Mouse (Mus musculus): ENCODE data around the gene Sod3. TPM values are rescaled to one million over a fixed set of nuclear protein-coding genes. Genes with fewer than 3 reads are reported as not detected.

Gene Sod3
- polyA plus RNA-seq, 1 experiment = not detected

DNA sequence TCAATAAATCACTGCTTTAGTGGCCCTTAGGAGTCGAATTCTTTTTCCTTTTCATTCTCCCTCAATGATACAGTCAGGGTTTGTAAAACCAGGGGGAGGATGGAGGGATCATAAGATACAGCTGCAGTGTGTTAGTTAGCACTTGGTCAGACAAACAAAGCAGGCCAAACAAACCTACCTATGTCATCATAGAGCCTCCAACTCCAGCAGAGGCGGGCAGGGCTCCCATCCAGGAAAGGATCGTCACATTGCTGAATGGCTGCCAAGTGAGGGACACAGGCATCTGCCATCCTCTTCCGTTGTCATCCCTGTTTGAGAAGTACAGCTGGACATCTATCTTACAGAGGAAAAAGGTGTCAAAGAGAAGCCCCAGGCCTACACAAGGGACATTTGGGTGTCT lies 9.2 kb upstream of the Sod3 start:
- Histone ChIP-seq H3K4me1 (no peaks in the 10 kb centered on the region), H3K4me3 (replicated peaks) (no peak overlapping the region), H3K36me3 (replicated peaks; ENCODE audit: low read length) (no peaks in the 10 kb centered on the region), H3K27me3 (replicated peaks) (no peaks in the 10 kb centered on the region), H3K9me3 (peaks cover 19% of the 10 kb centered on the region)
- TF ChIP-seq FLI1 (IDR thresholded peaks at IDR 0.05; ENCODE audit: low read length) (no peak), GATA1 (IDR thresholded peaks at IDR 0.05; ENCODE audit: borderline replicate concordance, low read length) (no peak)

DNA sequence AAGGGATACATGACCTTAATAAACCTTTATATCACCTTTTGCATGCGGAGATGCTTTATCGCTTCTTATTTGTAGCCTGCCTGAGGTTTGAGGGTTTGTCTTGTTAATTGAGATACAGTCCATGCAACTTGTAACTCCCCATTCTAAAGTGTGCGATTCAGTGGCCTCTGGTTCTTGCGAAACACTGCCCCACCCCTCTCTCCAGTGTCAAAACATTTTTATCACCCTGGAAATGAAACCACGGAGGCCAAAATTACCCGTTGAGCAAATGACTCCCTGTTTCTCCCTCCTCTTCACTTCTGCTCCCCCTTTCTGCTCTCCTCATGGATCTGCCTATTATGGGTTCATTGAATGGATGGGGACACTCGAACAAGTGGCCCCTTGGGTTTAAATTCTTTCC lies 8.0 kb upstream of the Sod3 start:
- Histone ChIP-seq H3K36me3 (replicated peaks; ENCODE audit: low read length) (no peaks in the 10 kb centered on the region), H3K4me1 (no peaks in the 10 kb centered on the region), H3K4me3 (replicated peaks) (no peak overlapping the region), H3K9me3 (peaks cover 25% of the 10 kb centered on the region), H3K27me3 (replicated peaks) (no peaks in the 10 kb centered on the region)
- TF ChIP-seq FLI1 (IDR thresholded peaks at IDR 0.05; ENCODE audit: low read length) (no peak), GATA1 (IDR thresholded peaks at IDR 0.05; ENCODE audit: borderline replicate concordance, low read length) (no peak)

DNA sequence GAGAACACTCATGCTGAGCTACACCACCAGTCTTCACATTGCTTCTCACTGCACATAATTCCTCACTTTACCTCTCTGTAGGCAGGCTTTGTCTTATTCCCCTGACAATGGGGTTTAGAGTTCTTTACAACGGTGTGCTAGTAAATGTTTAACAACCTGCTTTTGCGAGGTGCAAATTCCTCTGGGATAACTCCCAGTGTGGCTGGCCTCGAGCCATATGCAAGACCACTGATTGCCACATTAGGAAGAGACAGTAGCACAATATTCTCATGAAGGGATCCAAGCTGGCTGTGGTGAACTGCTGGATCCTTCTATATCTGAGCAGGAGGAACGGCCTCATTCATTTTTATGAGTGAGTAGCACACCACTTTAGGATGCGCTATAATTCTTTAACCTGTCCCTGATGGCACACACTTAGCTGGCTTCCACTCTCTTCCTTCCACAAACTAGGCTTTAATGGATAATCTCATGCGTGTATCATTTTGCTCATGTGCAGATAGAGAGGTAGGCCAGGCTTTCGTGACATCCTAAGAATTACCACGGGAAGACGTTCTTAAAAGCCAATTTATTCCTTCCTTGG lies 6.3 kb upstream of the Sod3 start:
- H3K9me3 ChIP-seq = peaks cover 21% of the 10 kb centered on the region
- no peaks in the 10 kb centered on the region for H3K4me1 ChIP-seq
- TF ChIP-seq GATA1 (IDR thresholded peaks at IDR 0.05; ENCODE audit: borderline replicate concordance, low read length) = no peak
- no peak for TF ChIP-seq FLI1 (IDR thresholded peaks at IDR 0.05; ENCODE audit: low read length)
- H3K4me3 ChIP-seq (replicated peaks) = no peak overlapping the region
- no peaks in the 10 kb centered on the region for H3K27me3 ChIP-seq (replicated peaks)
- H3K36me3 ChIP-seq (replicated peaks; ENCODE audit: low read length) = no peaks in the 10 kb centered on the region

- Histone ChIP-seq H3K27me3 (replicated peaks) (no peaks in the 10 kb centered on the region), H3K4me1 (no peaks in the 10 kb centered on the region), H3K4me3 (replicated peaks) (no peak overlapping the region), H3K36me3 (replicated peaks; ENCODE audit: low read length) (no peaks in the 10 kb centered on the region), H3K9me3 (peaks cover 16% of the 10 kb centered on the region)
- TF ChIP-seq GATA1 (IDR thresholded peaks at IDR 0.05; ENCODE audit: borderline replicate concordance, low read length) (no peak), FLI1 (IDR thresholded peaks at IDR 0.05; ENCODE audit: low read length) (no peak)
Measured at GRCm38 (mm10) chr5:52358120-52358519, 5.5 kb upstream of the Sod3 start.

GRCm38 (mm10) chr5:52360286-52361049 lies 3.1 kb upstream of the Sod3 start:
- H3K36me3 ChIP-seq (replicated peaks; ENCODE audit: low read length) = no peaks in the 10 kb centered on the region
- H3K4me1 ChIP-seq = no peaks in the 10 kb centered on the region
- TF ChIP-seq FLI1 (IDR thresholded peaks at IDR 0.05; ENCODE audit: low read length) = no peak
- no peak for TF ChIP-seq GATA1 (IDR thresholded peaks at IDR 0.05; ENCODE audit: borderline replicate concordance, low read length)
- H3K9me3 ChIP-seq = peaks cover 12% of the 10 kb centered on the region
- H3K4me3 ChIP-seq (replicated peaks) = no peak overlapping the region
- H3K27me3 ChIP-seq (replicated peaks) = no peaks in the 10 kb centered on the region

DNA sequence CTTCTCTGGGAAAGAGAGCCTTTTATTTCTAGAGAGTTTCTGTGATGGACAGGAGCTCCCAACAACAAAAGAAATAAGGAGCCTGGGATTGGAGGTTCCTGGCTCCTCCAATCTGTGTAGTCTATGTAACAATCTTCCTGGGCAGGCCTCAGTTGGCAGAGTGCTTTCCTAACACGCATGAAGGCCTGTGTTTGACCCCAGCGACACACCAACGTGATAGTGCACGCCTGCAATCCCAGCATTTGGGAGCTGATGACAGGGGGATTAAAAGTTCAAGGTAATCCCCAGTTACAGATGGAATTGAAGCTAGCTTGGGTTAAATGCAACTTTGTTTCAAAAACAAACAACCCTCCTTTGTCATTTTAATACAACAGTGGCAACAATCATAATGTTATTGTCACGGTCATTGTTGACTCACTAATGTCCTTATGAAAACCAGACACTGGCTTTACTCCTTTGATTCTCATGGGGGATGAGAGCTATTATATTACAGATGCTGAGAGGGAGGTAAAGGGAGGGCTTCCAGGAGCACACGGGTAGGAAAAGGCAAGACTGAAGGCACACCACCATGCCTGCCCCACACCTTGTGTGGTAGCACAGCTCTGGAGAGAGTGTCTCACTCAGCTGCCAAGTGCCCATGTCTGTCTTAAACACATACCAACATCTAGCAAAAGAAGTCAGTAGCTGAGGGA lies 669 bp upstream of the Sod3 start:
- no peaks in the 10 kb centered on the region for H3K4me1 ChIP-seq
- H3K4me3 ChIP-seq (replicated peaks) = no peak overlapping the region
- H3K36me3 ChIP-seq (replicated peaks; ENCODE audit: low read length) = no peaks in the 10 kb centered on the region
- TF ChIP-seq FLI1 (IDR thresholded peaks at IDR 0.05; ENCODE audit: low read length) = no peak
- peaks cover 10% of the 10 kb centered on the region for H3K9me3 ChIP-seq
- no peaks in the 10 kb centered on the region for H3K27me3 ChIP-seq (replicated peaks)

GRCm38 (mm10) chr5:52364521-52364920 lies 930 bp downstream of the Sod3 start:
- Histone ChIP-seq H3K9me3 (peaks cover 24% of the 10 kb centered on the region), H3K27me3 (replicated peaks) (peaks cover 2% of the 10 kb centered on the region), H3K36me3 (replicated peaks; ENCODE audit: low read length) (no peaks in the 10 kb centered on the region), H3K4me3 (replicated peaks) (no peak overlapping the region), H3K4me1 (no peaks in the 10 kb centered on the region)
- TF ChIP-seq GATA1 (IDR thresholded peaks at IDR 0.05; ENCODE audit: borderline replicate concordance, low read length) (no peak), FLI1 (IDR thresholded peaks at IDR 0.05; ENCODE audit: low read length) (no peak)

GRCm38 (mm10) chr5:52365930-52366329 lies 2.3 kb downstream of the Sod3 start:
- peaks cover 2% of the 10 kb centered on the region for H3K27me3 ChIP-seq (replicated peaks)
- no peak overlapping the region for H3K4me3 ChIP-seq (replicated peaks)
- no peaks in the 10 kb centered on the region for H3K36me3 ChIP-seq (replicated peaks; ENCODE audit: low read length)
- H3K9me3 ChIP-seq = peaks cover 27% of the 10 kb centered on the region
- H3K4me1 ChIP-seq = no peaks in the 10 kb centered on the region
- no peak for TF ChIP-seq FLI1 (IDR thresholded peaks at IDR 0.05; ENCODE audit: low read length)
- TF ChIP-seq GATA1 (IDR thresholded peaks at IDR 0.05; ENCODE audit: borderline replicate concordance, low read length) = no peak

- peaks cover 2% of the 10 kb centered on the region for H3K27me3 ChIP-seq (replicated peaks)
- TF ChIP-seq GATA1 (IDR thresholded peaks at IDR 0.05; ENCODE audit: borderline replicate concordance, low read length) (no peak), FLI1 (IDR thresholded peaks at IDR 0.05; ENCODE audit: low read length) (no peak)
- no peak overlapping the region for H3K4me3 ChIP-seq (replicated peaks)
- no peaks in the 10 kb centered on the region for H3K36me3 ChIP-seq (replicated peaks; ENCODE audit: low read length)
- peaks cover 27% of the 10 kb centered on the region for H3K9me3 ChIP-seq
- no peaks in the 10 kb centered on the region for H3K4me1 ChIP-seq
Measured at GRCm38 (mm10) chr5:52366661-52367060, 3.1 kb downstream of the Sod3 start.

Measured in megakaryocyte, embryonic 14.5 days (primary cell).